Mouse (Mus musculus) left cerebral cortex, postnatal 25 days (tissue): Measurements from ENCODE around the gene Tgm3. TPM values are rescaled to one million over a fixed set of nuclear protein-coding genes. Genes with fewer than 3 reads are reported as not detected.
A peak's percentile ranks its signal among the peaks of the same experiment; 100 is the strongest.

Experiments used
- DNase-seq, 2 experiments: peaks; one replicate each; pipeline ENCODE4 v3.0.0; 2022; ENCODE audit warnings: low spot score in 2 of 2, mixed read lengths in 1 of 2
- intact Hi-C: fragments of 180-260 bp; cut with DNase I; formaldehyde crosslinking; loops from one replicate; pipeline ENCODE4 v1.15.1; 2025
- microRNA-seq, 2 experiments: library from miRNA; unstranded; fragments of <30 nt; microRNA quantifications; one replicate each; pipeline ENCODE4 v1.2.0; 2022
- total RNA-seq, 2 experiments: library from RNA; stranded (reverse); gene quantifications; 2 replicates each; pipeline ENCODE4 v1.2.3; 2021

The Tgm3 gene
- total RNA-seq, 2 experiments from 2014 or later: 3.0 to 4.4 TPM

- no peak for DNase-seq
- intact Hi-C loops: no loop called here
Observed at GRCm38 (mm10) chr2:130048792-130049191, 36.6 kb downstream of the Tgm3 start.

GRCm38 (mm10) chr2:130058149-130058548 lies 46.0 kb downstream of the Tgm3 start:
- intact Hi-C loops: loop anchor here (1.0 to 10.0 kb wide), 2 partner anchors 153 to 383 kb away; no protein-coding TSS in a partner anchor
- DNase-seq: peak in 1 of 2 experiments; percentile 69

GRCm38 (mm10) chr2:130068228-130068627 lies 56.1 kb downstream of the Tgm3 start:
- peak; percentile 57 to 65 for DNase-seq
- intact Hi-C loops: loop anchor here (1.0 kb wide), 1 partner anchor 100 kb away; no protein-coding TSS in a partner anchor

GRCm38 (mm10) chr2:130070396-130070795 lies 58.2 kb downstream of the Tgm3 start:
- no peak for DNase-seq
- intact Hi-C loops: loop anchor here (5.0 kb wide), 1 partner anchor 177 kb away; no protein-coding TSS in a partner anchor

Small RNAs within 50 kb of the gene (microRNA-seq; reads per million reads assigned to microRNA genes)
- gene Mir6339: 0 reads per million in 2 experiments

Other genes starting within 250 kb of the Tgm3 start
- gene Stk35, start 211.8 kb upstream of the Tgm3 start, total RNA-seq: 10 to 100 TPM; 29.5 to 31.5 TPM
- under 1 TPM in 1 of 2 experiments, not detected in 1; 0.16 TPM for gene Tgm6, start 100.1 kb downstream of the Tgm3 start, total RNA-seq
- 100 to 1,000 TPM in 1 of 2 experiments, 10 to 100 TPM in 1; 93.6 to 109 TPM for gene Snrpb, start 167.1 kb downstream of the Tgm3 start, total RNA-seq
- gene Tmc2, start 182.8 kb downstream of the Tgm3 start, total RNA-seq: not detected